Mouse (Mus musculus) lung, adult 18-20 months (tissue): Measurements from ENCODE around the gene Pltp.

Experiments
- DNase-seq, 2 experiments: peaks; one replicate each; pipeline ENCODE4 v3.0.0; 2022; ENCODE audit warnings: mixed read lengths in 2 of 2

Pltp gene

DNA sequence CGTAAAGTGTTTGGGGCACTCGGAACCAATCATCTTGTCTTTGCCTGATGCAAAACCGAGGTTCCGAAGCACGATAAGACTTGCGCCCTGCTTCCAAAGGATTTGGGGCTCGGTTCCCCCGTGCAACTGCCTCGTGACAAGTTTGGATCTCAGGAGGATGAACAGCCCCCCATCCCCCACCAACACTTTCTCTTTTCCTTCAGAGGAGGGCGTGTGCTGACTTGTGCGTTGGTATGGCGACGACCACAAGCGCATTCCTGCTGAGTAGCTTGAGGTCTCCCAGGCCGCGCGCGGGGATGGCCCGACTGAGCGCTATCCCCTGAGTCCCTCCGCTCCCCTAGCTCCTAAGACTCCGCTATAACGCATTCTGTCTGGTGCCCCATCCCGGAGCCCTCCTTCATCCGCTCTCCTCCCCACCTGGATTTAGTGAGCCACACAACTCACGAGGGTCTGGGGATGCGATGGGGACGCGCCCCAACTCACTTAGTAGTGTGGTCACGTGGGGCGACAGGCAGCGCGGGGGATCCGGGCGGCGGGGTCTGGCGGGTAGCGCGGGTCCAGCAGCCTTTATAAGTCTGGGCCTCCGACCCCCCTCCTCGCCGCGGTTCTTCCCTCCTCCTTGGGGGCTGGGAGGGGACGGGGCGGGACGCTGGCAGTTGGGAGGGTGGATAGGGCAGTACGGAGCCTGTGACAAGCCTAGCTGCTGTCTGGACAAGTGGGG lies at the start of gene Pltp:
Gene Pltp (minus strand): TSS at position 611 of the 721 bp plus-strand sequence.
- DNase-seq: peak; percentile 72 to 81

- DNase-seq: no peak
These were observed 48.6 kb upstream of the Pltp start for GRCm38 (mm10) chr2:164906071-164906470.

DNA sequence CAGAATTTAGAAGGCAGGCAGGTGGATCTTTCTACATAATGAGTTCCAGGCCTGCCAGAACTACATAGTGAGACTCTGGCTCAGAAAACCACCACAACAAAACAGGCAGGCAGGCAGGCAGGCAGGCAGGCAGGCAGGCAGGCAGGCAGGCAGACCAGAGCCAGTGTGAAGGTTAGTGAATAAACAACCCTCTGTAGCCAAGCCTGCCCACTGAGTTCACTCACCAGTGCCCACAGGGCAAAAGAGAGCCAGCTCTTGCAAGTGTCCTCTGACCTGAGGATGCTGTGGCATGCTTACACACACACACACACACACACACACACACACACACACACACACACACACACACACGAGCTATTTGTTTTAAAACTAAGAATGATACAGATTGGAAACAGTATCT lies 46.0 kb upstream of the Pltp start:
- DNase-seq: no peak

DNA sequence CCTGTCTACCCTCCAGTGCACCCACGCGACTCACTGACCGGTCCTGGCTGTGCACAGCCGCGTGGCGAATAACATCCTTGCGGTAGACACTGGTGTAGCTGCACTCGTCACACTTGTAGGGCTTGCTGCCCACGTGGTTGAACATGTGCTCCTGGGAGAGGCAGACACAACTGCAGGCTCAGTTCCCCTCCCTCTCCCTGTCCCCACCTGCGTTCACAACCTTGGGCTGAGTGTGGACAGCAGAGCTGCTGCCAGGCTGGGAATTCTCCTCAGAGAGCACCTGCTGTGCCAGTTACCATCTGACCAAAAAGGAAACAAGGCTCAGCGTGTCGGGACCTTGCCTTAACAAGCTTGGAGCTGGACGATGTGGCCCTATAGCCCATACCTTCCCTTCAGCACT lies 43.9 kb upstream of the Pltp start:
- DNase-seq: no peak

- DNase-seq: no peak
These were observed 42.4 kb upstream of the Pltp start for GRCm38 (mm10) chr2:164899723-164900459.

GRCm38 (mm10) chr2:164899034-164899433 lies 41.5 kb upstream of the Pltp start:
- no peak for DNase-seq

DNA sequence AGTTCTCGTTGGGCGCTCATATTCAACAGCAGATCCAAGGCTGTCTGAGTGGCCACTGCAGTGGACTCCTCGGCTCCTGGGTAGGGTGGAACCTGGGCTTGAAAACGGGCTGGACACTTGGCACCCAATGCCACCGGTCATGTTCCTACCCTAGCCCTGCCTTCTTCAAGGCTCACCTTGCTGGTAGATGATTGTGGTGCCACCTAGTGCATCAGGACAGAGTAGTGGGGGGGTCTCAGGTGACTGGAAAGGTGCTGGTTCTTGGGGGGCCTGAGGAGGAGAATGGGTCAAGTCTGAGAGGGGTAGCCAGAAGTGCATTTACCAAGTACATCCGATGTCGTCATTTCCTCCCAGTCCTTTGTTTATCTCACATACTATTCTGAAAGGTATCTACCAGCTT lies 40.5 kb upstream of the Pltp start:
- no peak for DNase-seq

- DNase-seq: no peak
These were observed 38.4 kb upstream of the Pltp start for GRCm38 (mm10) chr2:164895885-164896284.

DNA sequence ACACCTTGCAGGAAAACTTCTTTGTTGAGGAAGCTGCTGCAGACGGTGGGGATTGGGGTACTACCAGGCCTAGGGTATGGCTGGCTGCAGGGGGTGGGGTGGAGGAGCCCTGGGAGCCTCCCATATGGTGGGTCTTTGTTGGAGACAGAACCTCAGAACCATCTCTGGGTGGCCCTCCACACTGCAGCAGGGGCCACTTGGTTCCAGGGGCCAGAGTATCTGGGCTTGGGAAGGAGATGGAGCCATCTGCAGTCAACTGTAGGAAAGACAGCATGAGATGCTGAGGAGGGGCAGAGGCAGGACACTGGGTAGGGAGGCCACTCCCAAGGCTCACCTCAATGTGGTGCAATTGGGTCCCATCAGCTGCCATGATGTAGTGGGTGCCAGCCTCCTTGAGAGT lies 37.1 kb upstream of the Pltp start:
- no peak for DNase-seq

- no peak for DNase-seq
These were observed 36.5 kb upstream of the Pltp start for GRCm38 (mm10) chr2:164894048-164894447.

DNA sequence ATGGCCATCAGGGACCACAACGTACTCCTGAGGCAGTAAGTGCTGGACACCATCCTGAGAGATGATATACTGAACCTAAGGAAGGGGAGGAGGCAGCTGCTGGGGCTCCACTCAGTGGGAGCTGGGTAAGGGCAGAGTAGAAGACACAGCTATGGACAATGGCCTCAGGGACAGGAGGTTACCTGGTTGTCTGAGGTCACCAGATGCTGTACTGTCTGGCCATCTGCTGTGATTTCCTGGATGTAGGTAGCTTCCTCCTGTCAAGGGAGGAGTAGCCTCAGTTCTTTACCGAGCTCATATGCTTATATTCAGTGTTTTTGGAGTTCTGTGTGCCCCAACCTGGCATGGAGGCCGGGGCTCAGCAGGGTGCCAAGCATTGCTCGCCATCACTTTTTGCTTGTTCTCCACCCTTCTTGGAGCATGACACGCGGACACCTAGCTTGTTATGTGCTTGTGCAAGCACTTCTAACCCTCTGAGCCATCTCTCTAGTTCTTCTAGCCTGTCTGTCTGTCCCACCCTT lies 35.2 kb upstream of the Pltp start:
- DNase-seq: no peak

- DNase-seq: no peak
These were observed 34.6 kb upstream of the Pltp start for GRCm38 (mm10) chr2:164891908-164892695.

GRCm38 (mm10) chr2:164891056-164891834 lies 33.7 kb upstream of the Pltp start:
- DNase-seq: no peak

DNA sequence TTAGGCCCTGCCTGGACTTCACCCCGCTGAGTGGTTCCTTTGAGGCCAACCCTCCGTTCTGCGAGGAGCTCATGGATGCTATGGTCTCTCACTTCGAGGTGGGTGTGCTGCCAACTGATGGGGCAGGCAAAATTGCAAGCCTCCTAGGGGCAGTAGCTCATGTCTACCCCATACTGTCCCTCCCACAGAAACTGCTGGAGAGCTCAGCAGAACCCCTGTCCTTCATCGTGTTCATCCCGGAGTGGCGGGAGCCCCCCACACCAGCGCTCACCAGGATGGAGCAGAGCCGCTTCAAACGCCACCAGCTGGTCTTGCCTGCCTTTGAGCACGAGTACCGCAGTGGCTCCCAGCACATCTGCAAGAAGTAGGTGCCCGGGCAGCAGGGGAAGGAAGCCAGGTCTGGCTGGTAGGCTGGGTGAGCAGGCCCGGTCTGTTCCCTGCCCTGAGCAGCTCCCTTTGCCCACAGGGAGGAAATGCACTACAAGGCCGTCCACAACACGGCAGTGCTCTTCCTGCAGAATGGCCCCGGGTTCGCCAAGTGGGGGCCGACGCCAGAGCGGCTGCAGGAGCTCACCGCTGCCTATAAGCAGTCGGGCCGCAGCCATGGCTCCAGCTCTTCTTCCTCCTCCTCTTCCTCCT lies 33.0 kb upstream of the Pltp start:
- DNase-seq: no peak

GRCm38 (mm10) chr2:164889960-164890359 lies 32.4 kb upstream of the Pltp start:
- no peak for DNase-seq

DNA sequence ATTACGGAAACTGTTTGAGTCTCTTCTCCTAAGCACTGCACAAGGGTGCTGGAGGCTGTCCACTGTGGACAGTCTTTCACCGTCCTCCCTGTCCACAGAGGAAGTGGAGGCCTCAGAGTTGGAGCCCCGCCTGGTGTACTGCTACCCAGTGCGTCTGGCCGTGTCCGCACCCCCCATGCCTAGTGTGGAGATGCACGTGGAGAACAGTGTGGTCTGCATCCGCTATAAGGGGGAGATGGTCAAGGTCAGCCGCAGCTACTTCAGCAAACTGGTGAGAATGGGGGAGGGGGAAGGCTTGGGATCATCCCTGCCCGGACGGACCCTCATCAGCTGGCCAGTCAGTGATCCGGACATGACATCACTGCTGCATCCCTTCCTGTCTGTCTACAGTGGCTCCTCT lies 31.5 kb upstream of the Pltp start:
- no peak for DNase-seq

DNA sequence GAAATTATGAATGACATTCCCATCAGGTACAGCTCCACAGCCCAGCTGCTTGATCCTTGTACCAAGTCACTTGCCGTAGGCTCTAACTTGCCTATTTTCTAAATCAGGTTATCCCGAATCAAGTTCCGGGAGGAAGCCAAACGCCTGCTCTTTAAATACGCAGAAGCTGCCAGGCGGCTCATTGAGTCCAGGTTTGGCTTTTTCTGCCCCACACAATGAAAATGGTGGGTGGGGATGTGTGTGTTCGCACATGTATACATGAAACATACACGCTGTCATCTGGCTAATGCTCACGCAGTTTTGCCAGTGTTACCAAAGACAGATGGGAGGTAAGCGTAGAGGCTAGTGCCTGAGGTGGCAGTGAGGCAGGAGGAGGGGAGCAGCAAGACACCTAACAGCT lies 29.1 kb upstream of the Pltp start:
- DNase-seq: no peak

DNA sequence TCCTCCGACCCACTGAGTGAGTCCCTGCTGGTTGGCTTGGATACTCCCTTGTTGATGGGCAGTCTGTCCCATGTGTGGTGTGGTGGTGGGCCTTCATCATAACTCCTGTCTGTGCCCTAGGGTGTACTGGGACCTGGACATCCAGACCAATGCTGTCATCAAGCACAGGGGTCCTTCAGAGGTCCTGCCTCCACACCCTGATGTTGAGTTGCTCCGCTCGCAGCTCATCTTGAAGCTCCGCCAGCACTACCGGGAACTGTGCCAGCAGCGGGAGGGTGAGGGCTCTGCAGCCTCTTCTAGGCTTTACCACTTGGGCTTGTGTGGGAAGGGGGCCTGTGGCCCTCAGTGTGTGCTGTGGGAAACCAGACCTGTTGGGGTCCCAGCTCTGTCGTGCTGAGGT lies 28.3 kb upstream of the Pltp start:
- peak; percentile 49 to 54 for DNase-seq

DNA sequence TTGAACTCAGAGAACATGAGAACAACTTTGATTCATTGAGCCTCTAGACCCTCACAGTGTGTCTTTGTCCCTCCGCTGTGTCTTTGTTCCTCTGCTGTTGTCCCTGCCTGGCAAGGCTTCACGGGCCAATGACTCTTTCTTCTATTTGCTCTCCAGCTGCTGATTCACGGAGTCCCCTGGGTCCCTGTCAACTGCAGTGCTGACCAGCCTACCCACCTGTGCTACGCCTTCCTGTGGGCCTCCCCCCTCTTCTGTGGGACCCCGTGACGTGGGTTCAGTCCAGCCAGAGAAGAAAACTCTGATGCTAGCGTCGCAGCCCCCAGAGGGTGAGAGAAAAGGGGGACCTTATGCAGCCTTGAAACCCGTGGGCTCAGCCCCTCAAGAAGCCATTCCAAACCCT lies 25.1 kb upstream of the Pltp start:
- no peak for DNase-seq

- peak; percentile 93 to 95 for DNase-seq
These were observed 22.2 kb upstream of the Pltp start for GRCm38 (mm10) chr2:164879568-164880277.

DNA sequence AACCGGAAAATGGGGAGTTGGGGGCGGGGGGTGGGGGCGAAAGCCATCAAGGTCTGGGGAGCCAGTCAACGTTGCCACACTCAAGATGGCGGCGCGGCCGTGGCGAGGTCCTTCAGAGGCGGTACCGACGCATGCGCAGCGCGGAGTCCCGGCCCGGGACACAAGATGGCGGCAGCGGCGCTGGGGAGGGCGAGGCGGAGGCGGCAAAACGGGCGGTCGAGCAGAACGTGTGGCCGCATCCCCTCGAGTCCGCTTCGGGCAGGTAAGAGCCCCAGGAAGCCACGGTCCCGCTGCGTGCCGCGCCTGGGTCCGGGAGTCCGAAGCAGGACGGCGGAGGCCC lies 21.7 kb upstream of the Pltp start, which contains the start of gene Pcif1:
Gene Pcif1 (plus strand): TSS at position 77 of the 340 bp plus-strand sequence.
- DNase-seq: peak; percentile 90 to 93
